Mouse (Mus musculus) adrenal gland, adult 8-10 months (tissue): ENCODE measurements around the gene Olfr559. TPM values are rescaled to one million over a fixed set of nuclear protein-coding genes. Genes with fewer than 3 reads are reported as not detected.

Experiments
- DNase-seq: peaks from one replicate; pipeline ENCODE4 v3.0.0; 2022
- total RNA-seq, 4 experiments: library from RNA; stranded (reverse); gene quantifications; 2 replicates each; pipeline ENCODE4 v1.2.4; 2022

Olfr559 gene
- total RNA-seq, result not detected

DNA sequence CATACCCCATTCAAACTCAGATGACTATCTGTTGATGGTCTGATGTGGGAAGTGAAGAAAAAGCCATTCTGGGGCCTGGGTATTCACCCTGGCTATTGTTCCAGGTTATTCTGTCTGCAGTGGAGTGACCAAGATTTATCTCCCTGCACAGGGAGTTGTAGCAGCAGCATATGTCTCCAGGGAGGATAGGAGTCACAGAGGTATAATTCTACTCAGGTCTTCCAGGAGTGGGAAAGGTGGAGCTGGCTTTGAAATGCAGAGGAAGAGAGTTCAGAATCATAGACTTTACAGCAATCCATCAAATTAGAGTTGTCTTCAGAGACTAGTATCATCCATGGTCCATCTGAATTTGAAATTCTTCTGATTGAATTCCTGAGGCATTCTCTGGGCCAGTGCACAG lies at the start of gene Olfr559:
TSS of gene Olfr559 (minus strand) at position 101 of the 400 bp plus-strand sequence.
- no peak for DNase-seq

DNA sequence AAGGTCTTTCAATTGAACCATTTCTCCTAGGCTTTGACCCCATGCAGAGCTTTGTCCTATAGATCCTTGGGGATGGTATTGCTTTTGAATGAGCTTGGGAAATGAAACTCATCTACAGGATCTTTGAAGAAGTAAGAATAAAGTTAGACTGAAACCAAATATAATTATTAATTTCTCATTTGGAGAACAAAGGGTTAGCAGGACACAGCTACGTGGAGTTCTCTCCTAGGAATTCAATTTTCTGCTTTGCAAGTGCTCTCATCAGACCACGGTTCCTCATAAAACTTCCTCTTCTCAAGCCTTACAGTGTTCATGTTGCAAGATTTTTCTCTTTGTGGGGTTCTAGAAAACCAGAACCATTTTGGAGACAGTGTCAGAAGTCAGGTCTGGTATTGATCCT lies 43.6 kb upstream of the Olfr559 start, which contains the start of gene Olfr561:
TSS of gene Olfr561 (plus strand) at position 301 of the 400 bp plus-strand sequence.
- no peak for DNase-seq

DNA sequence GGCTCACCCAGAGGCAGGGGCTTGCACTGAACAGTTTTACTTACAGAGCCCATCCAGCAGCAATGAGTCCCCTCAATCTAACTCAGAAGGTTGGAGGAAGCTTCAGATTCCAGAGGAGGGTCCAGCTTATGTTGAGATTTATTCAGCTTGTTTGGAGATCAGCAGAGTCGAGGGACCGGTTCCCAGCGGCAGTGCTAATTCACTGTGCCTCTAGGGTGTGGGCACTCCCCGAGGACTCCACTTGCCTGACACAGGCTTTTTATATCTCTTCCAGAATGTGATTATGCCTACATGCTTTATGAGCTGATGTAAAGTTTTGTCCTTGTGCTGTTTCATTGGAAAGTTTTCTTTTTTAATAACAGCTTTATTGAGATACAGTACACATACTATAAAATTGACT lies 32.0 kb upstream of the Olfr559 start, which contains the start of the genes Olfr560 and Olfr78:
TSS of gene Olfr560 (minus strand) at position 101 of the 400 bp plus-strand sequence.
TSS of gene Olfr78 (minus strand) at position 206 of the 400 bp plus-strand sequence.
- no peak for DNase-seq

- no peak for DNase-seq
These were observed 24.8 kb upstream of the Olfr559 start for GRCm38 (mm10) chr7:102752086-102752485.

DNA sequence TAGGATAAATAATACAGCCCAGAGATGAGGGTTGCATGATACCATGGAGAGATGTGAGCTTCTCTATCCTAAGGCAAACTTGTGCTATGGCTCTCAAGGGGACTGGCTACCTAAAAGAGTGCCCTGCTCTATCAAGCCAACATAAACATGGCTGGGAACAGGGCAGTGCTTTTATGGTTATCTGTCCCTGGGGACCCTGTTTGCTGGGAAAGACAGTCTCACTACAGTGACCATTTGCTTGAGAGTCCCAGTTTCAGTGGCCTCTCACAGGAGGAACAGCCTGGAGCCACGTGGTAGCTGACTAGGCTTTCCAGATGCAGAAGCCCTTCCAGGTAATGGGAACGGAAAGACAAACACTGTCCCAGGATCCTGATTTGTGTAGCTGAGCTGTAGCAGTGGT lies 10.4 kb upstream of the Olfr559 start:
- DNase-seq, result no peak

GRCm38 (mm10) chr7:102733793-102734192 lies 6.5 kb upstream of the Olfr559 start:
- DNase-seq, result no peak

DNA sequence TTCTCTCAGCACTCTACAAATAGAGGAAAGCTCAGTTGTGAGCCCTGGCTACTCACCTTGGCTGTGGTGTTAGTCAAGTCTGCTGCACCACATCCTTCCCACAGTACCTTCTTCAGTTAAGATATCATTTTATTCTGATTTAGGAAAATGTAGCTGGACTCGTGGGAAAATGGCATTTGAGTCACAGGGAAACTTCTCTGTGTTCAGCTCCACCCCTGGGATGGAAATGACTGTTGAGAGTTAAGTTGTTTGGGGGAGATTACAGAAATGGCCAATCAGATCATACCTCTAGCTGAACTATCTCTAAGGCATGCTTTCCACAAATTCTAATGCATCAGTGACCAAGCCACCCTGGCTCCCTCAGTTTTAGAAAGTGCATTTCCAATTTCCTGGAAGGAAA lies 8.3 kb downstream of the Olfr559 start, which contains the start of gene Olfr33:
TSS of gene Olfr33 (minus strand) at position 101 of the 400 bp plus-strand sequence.
- DNase-seq, result no peak

DNA sequence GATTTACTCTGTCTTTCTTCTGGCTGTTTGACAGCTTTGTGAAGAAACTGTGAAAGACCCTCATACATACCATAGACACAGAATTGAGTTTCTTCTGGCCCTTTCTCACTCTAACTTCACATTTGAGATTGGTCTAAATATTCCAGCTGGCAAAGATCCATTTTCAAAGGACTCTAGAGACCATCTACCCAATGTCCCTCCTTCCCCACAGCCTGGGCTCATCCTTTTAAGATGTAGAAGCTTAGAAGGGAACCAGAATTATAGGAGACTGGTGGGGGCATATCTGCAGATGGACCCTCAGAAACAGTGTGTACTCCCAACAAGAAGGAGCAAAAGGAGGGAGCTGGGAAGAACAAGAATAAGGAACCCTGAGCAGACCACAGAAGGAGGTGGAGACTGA lies 25.4 kb downstream of the Olfr559 start, which contains the start of gene Olfr558:
TSS of gene Olfr558 (plus strand) at position 301 of the 400 bp plus-strand sequence.
- DNase-seq, result no peak

DNA sequence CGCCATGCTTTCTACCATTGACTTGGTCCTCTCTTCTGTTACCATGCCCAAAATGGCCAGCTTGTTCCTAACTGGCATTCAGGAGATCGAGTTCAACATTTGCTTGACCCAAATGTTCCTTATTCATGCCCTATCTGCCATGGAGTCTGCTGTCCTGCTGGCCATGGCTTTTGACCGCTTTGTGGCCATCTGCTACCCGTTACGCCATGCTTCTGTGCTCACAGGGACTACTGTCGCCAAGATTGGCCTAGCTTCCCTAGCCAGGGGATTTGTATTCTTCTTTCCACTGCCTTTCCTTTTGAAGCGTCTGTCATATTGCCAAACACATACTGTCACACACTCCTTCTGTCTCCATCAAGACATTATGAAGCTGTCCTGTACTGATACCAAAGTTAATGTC lies 28.8 kb downstream of the Olfr559 start:
- no peak for DNase-seq

DNA sequence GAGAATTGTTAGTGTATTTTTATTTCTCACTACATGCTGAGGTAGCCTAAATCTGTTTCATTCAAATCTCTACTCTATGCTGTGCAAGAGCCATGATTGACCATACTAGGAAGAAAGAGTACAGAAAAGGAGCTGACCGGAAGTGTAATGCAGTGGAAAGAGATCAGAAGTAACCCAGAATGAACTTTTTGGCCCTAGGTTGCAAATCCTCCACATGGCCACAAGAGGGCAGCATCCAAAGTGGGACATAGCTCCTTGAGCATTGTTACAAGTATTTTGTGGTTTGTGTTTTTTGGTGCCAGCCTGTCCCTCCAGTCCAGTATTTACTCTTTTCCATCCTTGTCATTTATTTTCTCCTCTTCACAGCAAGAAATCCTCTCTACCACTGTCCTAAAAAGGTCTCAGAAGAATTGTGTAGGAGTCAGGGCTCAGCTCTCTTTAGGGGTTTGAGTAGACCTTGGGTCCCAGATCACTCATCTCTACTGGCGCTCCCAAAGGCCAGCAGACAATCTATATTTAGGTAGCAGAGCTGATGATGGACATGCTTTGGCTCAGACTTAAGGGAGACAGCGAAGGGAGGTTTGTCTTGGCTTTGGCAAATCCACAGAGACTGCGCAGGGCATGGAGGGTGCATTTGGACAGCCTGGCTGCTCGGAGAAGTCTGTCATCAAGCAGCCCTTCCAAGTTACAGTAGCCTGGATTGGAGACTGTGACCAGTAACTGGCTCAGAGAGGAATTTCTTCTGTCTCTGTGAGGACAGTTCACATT lies 31.7 kb downstream of the Olfr559 start, which contains the start of gene Olfr557:
TSS of gene Olfr557 (plus strand) at position 553 of the 768 bp plus-strand sequence.
- no peak for DNase-seq

DNA sequence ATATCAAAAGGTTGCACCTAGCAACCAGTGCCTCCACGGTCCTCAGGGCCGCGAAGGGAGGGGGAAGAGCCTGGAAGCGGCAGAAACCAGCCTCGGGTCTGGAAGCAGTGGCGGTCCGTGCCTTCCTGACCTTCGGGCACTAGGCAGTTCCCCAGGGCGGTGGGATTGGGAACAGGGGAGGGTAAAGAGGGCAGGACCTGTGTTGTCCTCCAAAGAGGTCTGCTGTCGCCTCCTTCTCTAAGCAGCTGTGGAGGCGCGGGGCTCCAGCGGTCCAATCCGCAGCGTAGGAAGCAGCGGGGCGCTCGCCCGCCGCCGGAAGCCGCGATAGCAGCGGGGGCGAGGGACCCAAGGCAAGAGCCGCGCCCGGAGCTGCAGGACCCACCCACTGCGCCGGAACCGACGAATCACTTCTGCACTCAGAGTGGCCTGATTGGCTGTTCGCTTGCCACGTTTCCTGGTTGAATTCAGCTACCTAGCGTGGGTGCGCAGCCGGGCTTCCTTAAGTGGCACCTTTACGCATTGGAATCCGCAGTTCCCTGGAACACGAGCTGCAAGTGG lies 40.3 kb downstream of the Olfr559 start, which contains the start of gene Trim68:
TSS of gene Trim68 (minus strand) at position 384 of the 558 bp plus-strand sequence.
- DNase-seq, result peak; percentile 91

- no peak for DNase-seq
These were observed 45.4 kb downstream of the Olfr559 start for GRCm38 (mm10) chr7:102681916-102682315.

DNA sequence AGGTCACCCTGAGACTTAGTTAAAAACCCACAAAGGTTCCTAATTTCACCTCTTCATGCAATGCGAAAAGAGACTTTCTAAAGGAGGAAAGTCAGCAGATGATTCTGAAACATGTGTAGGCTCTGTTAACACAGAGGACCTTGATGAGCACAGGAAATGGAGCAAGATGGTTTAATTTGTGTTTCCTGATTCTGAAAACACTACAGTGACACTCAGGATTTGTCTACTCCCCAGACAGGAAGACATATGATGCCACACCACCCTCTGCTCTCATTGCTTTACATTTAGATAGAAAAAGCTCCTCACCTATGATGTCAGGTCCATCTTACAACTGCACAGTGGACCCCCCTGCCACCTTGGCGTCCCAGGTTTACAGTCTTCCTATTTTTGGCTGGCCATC lies 51.1 kb downstream of the Olfr559 start:
- no peak for DNase-seq

Other genes starting within 250 kb of the Olfr559 start
- gene Olfr543, start 245.8 kb downstream of the Olfr559 start, total RNA-seq, result not detected
- gene Olfr544, start 239.2 kb downstream of the Olfr559 start, total RNA-seq, result not detected
- gene Olfr545, start 227.9 kb downstream of the Olfr559 start, total RNA-seq, result not detected
- not detected for gene Olfr547, start 192.7 kb downstream of the Olfr559 start, total RNA-seq
- not detected for gene Olfr548-ps1, start 186.6 kb downstream of the Olfr559 start, total RNA-seq
- gene Olfr549, start 177.6 kb downstream of the Olfr559 start, total RNA-seq, result not detected
- gene Trim21, start 162.0 kb downstream of the Olfr559 start, total RNA-seq, result 10 to 100 TPM; 13.9 to 22.2 (median 19.0) TPM
- gene Olfr550, start 156.0 kb downstream of the Olfr559 start, total RNA-seq, result under 1 TPM in 1 of 4 experiments, not detected in 3; 0.19 TPM
- not detected for gene Olfr551, start 135.6 kb downstream of the Olfr559 start, total RNA-seq
- under 1 TPM in 1 of 4 experiments, not detected in 3; 0.05 TPM for gene Olfr552, start 129.7 kb downstream of the Olfr559 start, total RNA-seq
- gene Olfr553, start 109.3 kb downstream of the Olfr559 start, total RNA-seq, result not detected
- gene Olfr554, start 89.1 kb downstream of the Olfr559 start, total RNA-seq, result not detected
- gene Olfr555, start 68.7 kb downstream of the Olfr559 start, total RNA-seq, result not detected
- not detected for gene Olfr556, start 62.6 kb downstream of the Olfr559 start, total RNA-seq
- 10 to 100 TPM; 10.9 to 19.3 (median 15.7) TPM for gene Trim68, start 40.2 kb downstream of the Olfr559 start, total RNA-seq
- under 1 TPM in 1 of 4 experiments, not detected in 3; 0.12 TPM for gene Olfr557, start 31.6 kb downstream of the Olfr559 start, total RNA-seq
- under 1 TPM in 3 of 4 experiments, not detected in 1; 0.14 to 0.40 (median 0.18) TPM for gene Olfr558, start 25.3 kb downstream of the Olfr559 start, total RNA-seq
- gene Olfr33, start 8.4 kb downstream of the Olfr559 start, total RNA-seq, result not detected
- gene Olfr560, start 31.9 kb upstream of the Olfr559 start, total RNA-seq, result not detected
- gene Olfr78, start 32.0 kb upstream of the Olfr559 start, total RNA-seq, result under 1 TPM; 0.06 to 0.31 (median 0.21) TPM
- not detected for gene Olfr561, start 43.7 kb upstream of the Olfr559 start, total RNA-seq
- gene Olfr564, start 76.0 kb upstream of the Olfr559 start, total RNA-seq, result not detected
- not detected for gene Olfr566, start 131.3 kb upstream of the Olfr559 start, total RNA-seq
- gene Olfr568, start 149.6 kb upstream of the Olfr559 start, total RNA-seq, result not detected
- gene Olfr569, start 163.4 kb upstream of the Olfr559 start, total RNA-seq, result not detected
- gene Olfr570, start 167.1 kb upstream of the Olfr559 start, total RNA-seq, result not detected
- gene Olfr571, start 190.0 kb upstream of the Olfr559 start, total RNA-seq, result under 1 TPM in 1 of 4 experiments, not detected in 3; 0.05 TPM
- gene Olfr572, start 196.9 kb upstream of the Olfr559 start, total RNA-seq, result not detected
- gene Olfr573-ps1, start 215.1 kb upstream of the Olfr559 start, total RNA-seq, result not detected
- 1 to 10 TPM in 2 of 4 experiments, under 1 TPM in 1, not detected in 1; 0.45 to 1.4 (median 1.0) TPM for gene Olfr574, start 221.0 kb upstream of the Olfr559 start, total RNA-seq
- not detected for gene Olfr575, start 231.3 kb upstream of the Olfr559 start, total RNA-seq
- not detected for gene Olfr576, start 235.2 kb upstream of the Olfr559 start, total RNA-seq
- not detected for gene Olfr577, start 248.5 kb upstream of the Olfr559 start, total RNA-seq